Mouse (Mus musculus): ENCODE measurements around the gene Zmat1. TPM values are rescaled to one million over a fixed set of nuclear protein-coding genes. Genes with fewer than 3 reads are reported as not detected.

Gene Zmat1
- polyA plus RNA-seq, 1 experiment from 2014 or later: 7.0 TPM

DNA sequence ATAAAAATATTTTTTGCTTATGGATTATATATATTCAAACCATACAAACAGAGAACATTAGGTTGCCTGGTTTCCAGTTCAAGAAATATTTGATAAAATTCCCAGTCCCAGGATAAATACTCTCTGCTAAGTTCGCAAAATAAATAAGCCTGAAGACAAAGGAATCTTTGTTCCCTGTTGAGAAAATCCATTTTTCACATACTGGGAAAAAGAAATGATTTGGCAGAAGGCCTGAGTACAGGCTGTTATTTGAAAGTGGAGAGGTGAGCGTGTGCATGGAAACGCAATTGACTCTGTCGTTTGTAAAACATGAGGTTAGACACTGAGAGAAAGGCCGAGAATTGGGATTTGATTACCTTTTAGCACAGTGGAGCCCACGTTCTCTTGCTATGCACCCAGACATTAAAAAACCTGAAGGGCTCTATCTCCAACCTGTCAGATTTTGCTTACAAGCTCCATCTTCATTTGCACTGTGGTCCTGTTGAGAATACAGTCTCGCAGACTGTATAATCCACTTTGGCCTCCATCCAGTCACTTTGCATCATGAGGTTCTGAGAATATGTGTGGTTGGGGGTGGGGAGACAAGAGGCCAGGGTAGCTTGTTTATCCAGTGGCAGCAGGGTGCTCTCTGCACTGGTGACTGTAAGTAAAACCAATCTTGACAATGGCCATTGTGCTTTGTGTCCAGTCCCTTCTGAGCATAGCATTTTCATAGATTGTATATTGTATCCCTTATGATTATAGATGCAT lies 85.2 kb downstream of the Zmat1 start:
- WGBS: 63% methylated on average over 7 of the region's 7 CpGs
- ATAC-seq (ENCODE audit: low FRiP score): no peak
- Histone ChIP-seq H3K4me3 (no peak overlapping the region), H3K9me3 (replicated peaks) (no peaks in the 10 kb centered on the region), H3K4me1 (no peaks in the 10 kb centered on the region), H3K9ac (no peak overlapping the region), H3K36me3 (no peaks in the 10 kb centered on the region), H3K27ac (no peak overlapping the region), H3K27me3 (peaks cover 4% of the 10 kb centered on the region; the same call in 1 of the 2 replicates), H3K4me2 (replicated peaks) (no peak overlapping the region)

Other genes with a start within 250 kb of the Zmat1 start
- gene Armcx2, start 200.0 kb downstream of the Zmat1 start, polyA plus RNA-seq (2016; fragmentation: Nextera tagmentation; extraction: Ambion mirVana): 95.8 and 96.2 TPM in 2 replicates
- 0.47 and 1.1 TPM in 2 replicates for gene Nxf2, start 44.5 kb downstream of the Zmat1 start, polyA plus RNA-seq (2016; fragmentation: Nextera tagmentation; extraction: Ambion mirVana)
- gene Gm15023, start 168.4 kb upstream of the Zmat1 start, polyA plus RNA-seq (2016; fragmentation: Nextera tagmentation; extraction: Ambion mirVana): not detected in 2 replicates
- gene Tceal6, start 201.5 kb upstream of the Zmat1 start, polyA plus RNA-seq (2016; fragmentation: Nextera tagmentation; extraction: Ambion mirVana): 9.5 and 13.4 TPM in 2 replicates

Measured in hindbrain, embryonic 12.5 days (tissue).